Mouse (Mus musculus) CH12.LX (cell line): Measurements from ENCODE around the gene C8b. TPM values are rescaled to one million over a fixed set of nuclear protein-coding genes. Genes with fewer than 3 reads are reported as not detected.

Experiments
- polyA plus RNA-seq: library from polyadenylated mRNA; unstranded; fragments of >175 nt; gene quantifications from 2 replicates; pipeline ENCODE4 v1.2.1, GENCODE M21; 2012; ENCODE audit warnings: low read depth; ENCODE audit not compliant: insufficient read length
- total RNA-seq, 2 experiments: library from RNA; depleted of rRNA; stranded (reverse); fragments of 300-350 nt in 1 of 2; fragments of >200 nt in 1 of 2; gene quantifications; 2 replicates each; pipeline ENCODE4 v1.2.3; 2012 to 2014

Gene C8b
- total and polyA plus RNA-seq, 3 experiments: 0.13 to 0.23 TPM; not detected in 1

Other genes with a start within 250 kb of the C8b start
- gene Gm17662, start 91.0 kb downstream of the C8b start, total RNA-seq (2012; rRNA removed): not detected in 2 replicates
- not detected in 2 replicates for gene Gm17662, start 91.0 kb downstream of the C8b start, total RNA-seq (2014; rRNA removed)
- gene Gm17662, start 91.0 kb downstream of the C8b start, polyA plus RNA-seq: not detected in 2 replicates
- 0.08 and 0.21 TPM in 2 replicates for gene C8a, start 110.1 kb downstream of the C8b start, total RNA-seq (2012; rRNA removed)
- 0.40 and 0.43 TPM in 2 replicates for gene C8a, start 110.1 kb downstream of the C8b start, total RNA-seq (2014; rRNA removed)
- 0.70 and 0.76 TPM in 2 replicates for gene C8a, start 110.1 kb downstream of the C8b start, polyA plus RNA-seq
- gene Fyb2, start 147.1 kb downstream of the C8b start, total RNA-seq (2012; rRNA removed): 0.04 TPM in 1 of 2 replicates, not detected in the other
- gene Fyb2, start 147.1 kb downstream of the C8b start, total RNA-seq (2014; rRNA removed): 0.14 and 0.28 TPM in 2 replicates
- gene Fyb2, start 147.1 kb downstream of the C8b start, polyA plus RNA-seq: not detected in 2 replicates